Mouse (Mus musculus): ENCODE results near the gene Nkpd1. TPM values are rescaled to one million over a fixed set of nuclear protein-coding genes. Genes with fewer than 3 reads are reported as not detected.

Gene Nkpd1
- polyA plus RNA-seq, 1 experiment from 2014 or later: 1.8 TPM

DNA sequence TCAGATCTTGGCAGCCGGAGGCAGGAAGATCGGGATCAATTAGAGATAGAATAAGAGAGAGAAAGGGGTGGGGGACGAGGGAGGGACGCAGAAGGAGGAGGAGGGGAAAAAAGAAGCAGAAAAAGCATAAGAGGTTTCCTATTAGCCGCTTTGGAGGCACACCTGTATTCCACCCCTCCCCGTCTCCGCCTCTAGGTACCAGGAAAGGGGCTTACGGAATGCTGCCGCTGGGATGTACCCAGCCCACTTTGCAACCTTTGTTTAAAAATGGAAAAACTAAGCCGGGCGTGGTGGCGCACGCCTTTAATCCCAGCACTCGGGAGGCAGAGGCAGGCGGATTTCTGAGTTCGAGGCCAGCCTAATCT, 56.1 kb downstream of the Nkpd1 start:
- H3K4me2 ChIP-seq (ENCODE audit: low read depth, low read length): peak overlapping the region; percentile 94
- H3K27ac ChIP-seq (ENCODE audit: low read length): peak overlapping the region; percentile 95
- peak overlapping the region; percentile 91 for H3K9ac ChIP-seq (ENCODE audit: low read length)
- no peaks in the 10 kb centered on the region for H3K9me3 ChIP-seq (replicated peaks; ENCODE audit: control insufficient read depth, low read length)
- peaks cover 34% of the 10 kb centered on the region for H3K4me1 ChIP-seq (ENCODE audit: control insufficient read depth, insufficient read depth, low read length)
- 11% methylated on average over 16 of the region's 16 CpGs for WGBS
- peak overlapping the region; percentile 88 for H3K4me3 ChIP-seq (replicated peaks; ENCODE audit: low read length)
- ATAC-seq (ENCODE audit: insufficient read depth, low FRiP score): no peak
- no peaks in the 10 kb centered on the region for H3K36me3 ChIP-seq (ENCODE audit: control insufficient read depth, insufficient read depth, low read length)
- H3K27me3 ChIP-seq (ENCODE audit: control insufficient read depth, insufficient read depth, low read length): peaks cover 18% of the 10 kb centered on the region

Other genes with a start within 250 kb of the Nkpd1 start
- 77.8 and 85.6 TPM in 2 replicates for gene Vasp, start 246.0 kb upstream of the Nkpd1 start, polyA plus RNA-seq (2015; fragmentation: Nextera tagmentation; extraction: Ambion mirVana)
- gene Ppm1n, start 237.8 kb upstream of the Nkpd1 start, polyA plus RNA-seq (2015; fragmentation: Nextera tagmentation; extraction: Ambion mirVana): 0.17 TPM in 1 of 2 replicates, not detected in the other
- 14.8 and 21.7 TPM in 2 replicates for gene Rtn2, start 235.2 kb upstream of the Nkpd1 start, polyA plus RNA-seq (2015; fragmentation: Nextera tagmentation; extraction: Ambion mirVana)
- gene Fosb, start 207.8 kb upstream of the Nkpd1 start, polyA plus RNA-seq (2015; fragmentation: Nextera tagmentation; extraction: Ambion mirVana): 0.25 and 0.27 TPM in 2 replicates
- gene Ercc1, start 173.1 kb upstream of the Nkpd1 start, polyA plus RNA-seq (2015; fragmentation: Nextera tagmentation; extraction: Ambion mirVana): 61.4 and 66.5 TPM in 2 replicates
- 22.9 and 23.0 TPM in 2 replicates for gene Cd3eap, start 158.4 kb upstream of the Nkpd1 start, polyA plus RNA-seq (2015; fragmentation: Nextera tagmentation; extraction: Ambion mirVana)
- gene Ppp1r13l, start 158.1 kb upstream of the Nkpd1 start, polyA plus RNA-seq (2015; fragmentation: Nextera tagmentation; extraction: Ambion mirVana): 7.8 and 9.6 TPM in 2 replicates
- 11.7 and 11.8 TPM in 2 replicates for gene Ercc2, start 135.8 kb upstream of the Nkpd1 start, polyA plus RNA-seq (2015; fragmentation: Nextera tagmentation; extraction: Ambion mirVana)
- gene Klc3, start 113.7 kb upstream of the Nkpd1 start, polyA plus RNA-seq (2015; fragmentation: Nextera tagmentation; extraction: Ambion mirVana): 13.3 and 15.8 TPM in 2 replicates
- gene Ckm, start 113.1 kb upstream of the Nkpd1 start, polyA plus RNA-seq (2015; fragmentation: Nextera tagmentation; extraction: Ambion mirVana): 50.9 and 378 TPM in 2 replicates
- gene Mark4, start 59.0 kb upstream of the Nkpd1 start, polyA plus RNA-seq (2015; fragmentation: Nextera tagmentation; extraction: Ambion mirVana): 4.3 and 5.9 TPM in 2 replicates
- gene Exoc3l2, start 54.5 kb upstream of the Nkpd1 start, polyA plus RNA-seq (2015; fragmentation: Nextera tagmentation; extraction: Ambion mirVana): 0.71 and 0.85 TPM in 2 replicates
- 1.4 and 1.5 TPM in 2 replicates for gene Bloc1s3, start 9.5 kb upstream of the Nkpd1 start, polyA plus RNA-seq (2015; fragmentation: Nextera tagmentation; extraction: Ambion mirVana)
- 101 and 102 TPM in 2 replicates for gene Trappc6a, start 9.4 kb upstream of the Nkpd1 start, polyA plus RNA-seq (2015; fragmentation: Nextera tagmentation; extraction: Ambion mirVana)
- 19.1 and 20.4 TPM in 2 replicates for gene Ppp1r37, start 45.2 kb downstream of the Nkpd1 start, polyA plus RNA-seq (2015; fragmentation: Nextera tagmentation; extraction: Ambion mirVana)
- gene Zfp296, start 59.4 kb downstream of the Nkpd1 start, polyA plus RNA-seq (2015; fragmentation: Nextera tagmentation; extraction: Ambion mirVana): 2.8 and 3.7 TPM in 2 replicates
- gene Gemin7, start 59.8 kb downstream of the Nkpd1 start, polyA plus RNA-seq (2015; fragmentation: Nextera tagmentation; extraction: Ambion mirVana): 141 and 153 TPM in 2 replicates
- gene Clasrp, start 86.6 kb downstream of the Nkpd1 start, polyA plus RNA-seq (2015; fragmentation: Nextera tagmentation; extraction: Ambion mirVana): 28.6 and 35.2 TPM in 2 replicates
- gene Relb, start 111.6 kb downstream of the Nkpd1 start, polyA plus RNA-seq (2015; fragmentation: Nextera tagmentation; extraction: Ambion mirVana): 9.0 and 11.3 TPM in 2 replicates
- 58.2 and 59.4 TPM in 2 replicates for gene Clptm1, start 147.2 kb downstream of the Nkpd1 start, polyA plus RNA-seq (2015; fragmentation: Nextera tagmentation; extraction: Ambion mirVana)
- gene Apoc2, start 160.1 kb downstream of the Nkpd1 start, polyA plus RNA-seq (2015; fragmentation: Nextera tagmentation; extraction: Ambion mirVana): 80.5 and 93.2 TPM in 2 replicates
- 1.2 and 7.2 TPM in 2 replicates for gene Gm44805, start 163.6 kb downstream of the Nkpd1 start, polyA plus RNA-seq (2015; fragmentation: Nextera tagmentation; extraction: Ambion mirVana)
- gene Apoc4, start 163.6 kb downstream of the Nkpd1 start, polyA plus RNA-seq (2015; fragmentation: Nextera tagmentation; extraction: Ambion mirVana): 11.4 and 16.8 TPM in 2 replicates
- gene Apoc1, start 174.8 kb downstream of the Nkpd1 start, polyA plus RNA-seq (2015; fragmentation: Nextera tagmentation; extraction: Ambion mirVana): 38.3 and 53.4 TPM in 2 replicates
- gene Apoe, start 181.3 kb downstream of the Nkpd1 start, polyA plus RNA-seq (2015; fragmentation: Nextera tagmentation; extraction: Ambion mirVana): 385 and 438 TPM in 2 replicates
- gene Tomm40, start 197.6 kb downstream of the Nkpd1 start, polyA plus RNA-seq (2015; fragmentation: Nextera tagmentation; extraction: Ambion mirVana): 65.2 and 81.8 TPM in 2 replicates
- 98.6 and 104 TPM in 2 replicates for gene Nectin2, start 232.6 kb downstream of the Nkpd1 start, polyA plus RNA-seq (2015; fragmentation: Nextera tagmentation; extraction: Ambion mirVana)